In genomic region chr7:59178326-59178725, GRCm38 (mm10) we compare ENCODE assay signal across 17 mouse cellular contexts.
DNase-seq lines count a peak whose midpoint lies in the region; ATAC-seq lines count a peak whose summit lies in the region.
"Had no signal": no experiment of that assay in that cellular context is flagged by ENCODE, and none has a peak within 500 bp of the region (broad histone marks: within the 10 kb centered on the region; RNA-seq: fewer than 3 reads in every experiment).

No protein-coding gene starts in this region.

- no peak for DNase-seq in frontal cortex, postnatal 14 days (ENCODE audit: low spot score in 2 of 2)
- peak; percentile 62 for DNase-seq in right cerebral cortex, adult 18-20 months
- DNase-seq in right cerebral cortex, postnatal 4 days: no peak
- DNase-seq in layer of hippocampus, adult 9-11 months: peak; percentile 9
- DNase-seq in telencephalon, adult 2 months (ENCODE audit: low read depth, low spot score): peak; percentile 73
- DNase-seq in neural tube, embryonic 10.5 days (ENCODE audit: extremely low spot score, low spot score): no peak
- DNase-seq: adrenal gland, adult 2 months; cerebellum, adult 11-12 months; cerebellum, postnatal 14 days; kidney, adult 18-20 months; liver, embryonic 13.5 days; lung, embryonic 14.5 days; lung, postnatal 36 days; retina, postnatal 1 day; thymus, adult 18-20 months had no signal

- peak; percentile 95 for ATAC-seq in frontal cortex, adult (ENCODE audit: low TSS enrichment)
- ATAC-seq: midbrain, embryonic 15.5 days had no signal

Comparison
In these comparisons a context has a peak if more than half of its experiments do, and no peak if none do; other contexts are left out.
1. DNase-seq: peak in right cerebral cortex, adult 18-20 months (single experiment), layer of hippocampus, adult 9-11 months (single experiment) and telencephalon, adult 2 months (single experiment); none in frontal cortex, postnatal 14 days (0 of 2), right cerebral cortex, postnatal 4 days (single experiment) and neural tube, embryonic 10.5 days (single experiment).